Mouse (Mus musculus): ENCODE measurements around the gene Sec23a.

DNA sequence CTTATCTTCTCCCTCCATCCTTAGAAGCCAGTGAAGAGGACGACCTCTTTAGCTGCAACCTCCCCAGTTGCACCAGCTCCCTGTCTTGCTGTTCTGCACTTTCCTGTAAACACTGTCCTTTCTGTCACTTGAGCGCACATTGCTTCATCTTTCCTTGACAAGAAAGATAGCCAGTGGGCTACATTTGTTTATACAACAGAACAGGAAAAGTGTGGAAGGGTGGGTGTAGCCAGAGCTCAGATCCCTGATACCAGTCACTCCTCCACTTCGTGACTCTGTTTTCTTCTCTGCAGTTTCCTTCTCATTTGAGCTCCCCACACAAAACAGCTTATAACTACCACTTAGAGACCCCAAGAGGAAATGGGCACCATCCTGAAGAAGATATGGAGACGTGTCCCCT, 77.2 kb downstream of the Sec23a start:
- TF ChIP-seq MAX (IDR thresholded peaks at IDR 0.05; ENCODE audit: low read depth) (no peak), POLR2A (IDR thresholded peaks at IDR 0.05; ENCODE audit: insufficient read length, low read depth) (no peak), E2F4 (IDR thresholded peaks at IDR 0.05; ENCODE audit: insufficient read depth) (no peak), REST (IDR thresholded peaks at IDR 0.05; ENCODE audit: insufficient read depth, insufficient read length) (no peak), POLR2AphosphoS2 (IDR thresholded peaks at IDR 0.05; ENCODE audit: insufficient read length, low read depth) (no peak)
